Mouse (Mus musculus) heart, adult 2 months (tissue): ENCODE data around the gene Plcb4.

Experiments
- CTCF ChIP-seq: fragments of 200-600 bp; IDR thresholded peaks from 2 replicates; pipeline ENCODE4 v1.8.1; 2022; ENCODE audit warnings: antibody characterized with exemption, mild to moderate bottlenecking, moderate library complexity
- EP300 ChIP-seq: fragments of 200-500 bp; IDR thresholded peaks from 2 replicates; pipeline ENCODE4 v1.6.1; 2011; ENCODE audit warnings: low read depth, low read length, control low read depth; ENCODE audit not compliant: insufficient read depth
- POLR2A ChIP-seq: fragments of 200-500 bp; IDR thresholded peaks from 2 replicates; pipeline ENCODE4 v1.6.1; 2011; ENCODE audit warnings: mild to moderate bottlenecking, low read depth, low read length, control low read depth; ENCODE audit not compliant: insufficient read depth

- TF ChIP-seq EP300 (no peak), POLR2A (no peak), CTCF (no peak)
Measured at GRCm38 (mm10) chr2:135980428-135980827, 321.6 kb downstream of the Plcb4 start.
